Mouse (Mus musculus) neural tube, embryonic 11.5 days (tissue): Measurements from ENCODE around the gene Epb41. TPM values are rescaled to one million over a fixed set of nuclear protein-coding genes. Genes with fewer than 3 reads are reported as not detected.

Source experiments
- ATAC-seq: fragments of 200-750 bp; cut with Nextera tagmentation; 2 replicates; pipeline ENCODE4 v1.8.0; 2017; ENCODE audit warnings: moderate number of reproducible peaks, mild to moderate bottlenecking, moderate TSS enrichment, moderate library complexity; ENCODE audit not compliant: insufficient read depth, low FRiP score, low TSS enrichment
- DNase-seq: peaks from one replicate; pipeline ENCODE4 v3.0.0-alpha.2; 2015; ENCODE audit warnings: low spot score
- H3K27ac ChIP-seq: fragments of 300-500 bp; sonication (generic); 2 replicates; pipeline ENCODE4 v1.5.1; 2014; ENCODE audit warnings: low read depth, mild to moderate bottlenecking, low read length
- H3K27me3 ChIP-seq: fragments of 300-500 bp; sonication (generic); 2 replicates; pipeline ENCODE4 v1.6.1; 2014; ENCODE audit warnings: mild to moderate bottlenecking, low read length, mixed read lengths; ENCODE audit not compliant: control insufficient read depth, insufficient read depth
- H3K36me3 ChIP-seq: fragments of 300-500 bp; sonication (generic); 2 replicates; pipeline ENCODE4 v1.6.1; 2014; ENCODE audit warnings: mild to moderate bottlenecking, low read length, moderate library complexity, mixed read lengths; ENCODE audit not compliant: control insufficient read depth, insufficient read depth
- H3K4me1 ChIP-seq: fragments of 300-500 bp; sonication (generic); 2 replicates; pipeline ENCODE4 v1.6.1; 2014; ENCODE audit warnings: low read length, mixed read lengths; ENCODE audit not compliant: control insufficient read depth, insufficient read depth
- H3K4me2 ChIP-seq: fragments of 300-500 bp; sonication (generic); 2 replicates; pipeline ENCODE4 v1.6.1; 2014; ENCODE audit warnings: low read depth, mild to moderate bottlenecking, moderate library complexity
- H3K4me3 ChIP-seq: fragments of 300-500 bp; sonication (generic); 2 replicates; pipeline ENCODE4 v1.5.1; 2014; ENCODE audit warnings: low read depth, low read length
- H3K9ac ChIP-seq: fragments of 300-500 bp; sonication (generic); 2 replicates; pipeline ENCODE4 v1.6.1; 2014; ENCODE audit warnings: mild to moderate bottlenecking, low read length
- H3K9me3 ChIP-seq: fragments of 300-500 bp; sonication (generic); 2 replicates; pipeline ENCODE4 v1.6.1; 2016; ENCODE audit warnings: low read length; ENCODE audit not compliant: control insufficient read depth
- WGBS: fragments of 180-500 bp; shearing (Covaris S2); extraction: QIAGEN DNeasy Blood & Tissue Kit; methylation state at CpG from one replicate; pipeline ENCODE4 v1.1.7; 2014; 5-methylcytosine and 5-hydroxymethylcytosine counted together
- polyA plus RNA-seq: library from polyadenylated mRNA; unstranded; fragments of >200 nt; fragmentation: Nextera tagmentation; extraction: Ambion mirVana; gene quantifications from 2 replicates; pipeline ENCODE4 v1.2.1, GENCODE M21; 2014

Epb41 gene
- polyA plus RNA-seq, 1 experiment from 2014 or later: 203 TPM

- Histone ChIP-seq H3K4me1 (peaks cover 36% of the 10 kb centered on the region), H3K4me3 (no peak overlapping the region), H3K27me3 (peaks cover 11% of the 10 kb centered on the region), H3K9me3 (no peaks in the 10 kb centered on the region), H3K9ac (no peak overlapping the region), H3K4me2 (no peak overlapping the region), H3K27ac (no peak overlapping the region), H3K36me3 (no peaks in the 10 kb centered on the region)
- ATAC-seq: no peak
- no peak for DNase-seq
- 14% methylated on average over 9 of the region's 9 CpGs for WGBS
Observed at GRCm38 (mm10) chr4:131914046-131914643, 161.0 kb downstream of the Epb41 start.

DNA sequence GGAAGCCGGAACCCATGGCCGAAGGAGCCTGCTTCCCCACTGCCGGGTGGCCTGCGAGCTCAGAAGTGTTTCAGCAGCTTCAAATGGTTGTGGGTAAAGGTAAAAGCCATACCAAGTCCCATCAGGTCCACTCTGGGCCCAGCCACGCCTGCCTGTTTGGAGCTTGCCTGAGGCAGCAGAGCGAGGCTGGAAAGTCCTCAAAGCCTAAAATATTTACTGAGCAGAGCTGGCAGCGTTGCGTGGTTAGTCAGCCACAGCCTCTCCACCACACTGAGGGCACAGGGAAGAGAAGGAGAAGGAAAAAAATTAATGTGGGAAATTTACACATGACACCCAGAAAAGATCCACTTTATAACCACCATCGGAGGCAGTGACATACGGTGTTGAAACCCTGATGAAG lies 161.6 kb downstream of the Epb41 start:
- Histone ChIP-seq H3K36me3 (no peaks in the 10 kb centered on the region), H3K9me3 (no peaks in the 10 kb centered on the region), H3K4me1 (peaks cover 29% of the 10 kb centered on the region), H3K27ac (no peak overlapping the region), H3K27me3 (peaks cover 11% of the 10 kb centered on the region), H3K9ac (no peak overlapping the region), H3K4me3 (no peak overlapping the region), H3K4me2 (no peak overlapping the region)
- WGBS: 54% methylated on average over 10 of the region's 10 CpGs
- DNase-seq: no peak
- no peak for ATAC-seq

GRCm38 (mm10) chr4:131911521-131911920 lies 163.6 kb downstream of the Epb41 start:
- ATAC-seq (no peak), DNase-seq (no peak)
- no peaks in the 10 kb centered on the region for H3K9me3 ChIP-seq
- peaks cover 5% of the 10 kb centered on the region; the same call in 1 of the 2 replicates for H3K27me3 ChIP-seq
- H3K36me3 ChIP-seq: no peaks in the 10 kb centered on the region
- no peak overlapping the region for H3K4me2 ChIP-seq
- no peak overlapping the region for H3K4me3 ChIP-seq
- H3K9ac ChIP-seq: no peak overlapping the region
- no peak overlapping the region for H3K27ac ChIP-seq
- 53% methylated on average over 3 of the region's 5 CpGs for WGBS
- peaks cover 26% of the 10 kb centered on the region for H3K4me1 ChIP-seq

DNA sequence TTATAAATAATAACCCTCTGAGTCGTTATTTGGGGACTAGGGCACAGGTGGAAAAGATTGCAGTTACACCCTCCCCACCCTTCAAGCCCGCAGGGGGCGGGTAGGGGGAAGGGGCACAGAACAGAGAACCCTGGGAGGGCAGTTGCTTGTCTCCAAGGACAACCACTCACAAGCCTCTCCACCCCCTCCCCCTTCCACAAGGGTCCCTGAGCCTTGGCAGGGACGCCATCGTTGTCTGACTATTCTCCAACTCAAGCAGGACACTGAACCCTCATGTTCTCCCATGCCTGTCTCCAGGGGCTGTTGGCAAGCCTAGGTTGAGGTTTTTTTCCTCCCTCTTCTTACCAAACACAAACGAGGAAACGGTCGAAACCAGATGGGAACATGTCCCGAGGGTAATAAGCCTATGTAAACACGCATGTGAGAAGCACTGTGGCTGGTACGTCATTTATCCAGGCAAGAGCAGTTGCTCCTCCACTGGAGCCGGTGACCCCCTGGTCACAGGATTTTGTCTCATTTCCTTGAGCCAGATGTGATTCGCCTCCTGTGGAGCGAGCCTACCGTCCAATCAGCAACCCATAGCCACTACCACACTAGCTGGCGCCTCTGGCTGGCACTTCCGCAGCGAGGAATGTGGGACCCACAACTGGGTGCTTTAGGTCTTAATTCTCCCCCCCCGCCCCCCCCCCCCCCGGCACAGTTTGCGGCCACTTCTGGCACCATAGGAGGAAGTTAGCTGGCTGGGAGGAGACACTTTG lies 164.7 kb downstream of the Epb41 start:
- Histone ChIP-seq H3K4me1 (peaks cover 18% of the 10 kb centered on the region), H3K27ac (0 out of 2 replicates have a peak overlapping the region, but pooled peaks have one; percentile 6), H3K36me3 (no peaks in the 10 kb centered on the region), H3K9me3 (no peaks in the 10 kb centered on the region), H3K4me2 (no peak overlapping the region), H3K27me3 (peaks cover 5% of the 10 kb centered on the region; the same call in 1 of the 2 replicates), H3K9ac (no peak overlapping the region), H3K4me3 (no peak overlapping the region)
- 19% methylated on average over 17 of the region's 21 CpGs for WGBS
- ATAC-seq: no peak
- peak; percentile 62 for DNase-seq

DNA sequence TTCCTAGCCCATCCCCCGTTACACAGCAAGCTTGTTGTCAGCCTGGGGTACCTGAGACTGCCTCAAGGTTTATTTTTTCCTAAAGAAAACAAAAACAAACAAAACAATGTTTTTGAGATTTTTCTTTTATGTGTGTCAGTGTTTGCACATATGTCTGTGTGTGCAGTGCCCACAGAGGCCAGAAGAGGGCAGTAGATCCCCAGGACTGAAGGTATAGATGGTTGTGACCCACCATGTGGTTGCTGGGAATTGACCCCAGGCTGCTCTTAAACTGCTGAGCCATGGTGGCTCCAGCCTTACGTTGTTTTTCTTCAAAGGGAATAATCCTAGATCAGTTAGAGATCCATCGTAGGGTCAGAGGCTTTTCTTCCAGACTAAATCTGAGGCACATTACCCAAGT lies 167.2 kb downstream of the Epb41 start:
- H3K4me2 ChIP-seq: no peak overlapping the region
- H3K27me3 ChIP-seq: peaks cover 1% of the 10 kb centered on the region; the same call in 1 of the 2 replicates
- no peaks in the 10 kb centered on the region for H3K9me3 ChIP-seq
- 0 out of 2 replicates have a peak, but pooled peaks cover 6% of the 10 kb centered on the region for H3K4me1 ChIP-seq
- WGBS: 89% methylated on average over 3 of the region's 3 CpGs
- 0 out of 2 replicates have a peak, but pooled peaks cover 2% of the 10 kb centered on the region for H3K36me3 ChIP-seq
- no peak overlapping the region for H3K9ac ChIP-seq
- no peak overlapping the region for H3K27ac ChIP-seq
- ATAC-seq: no peak
- H3K4me3 ChIP-seq: no peak overlapping the region
- no peak for DNase-seq

DNA sequence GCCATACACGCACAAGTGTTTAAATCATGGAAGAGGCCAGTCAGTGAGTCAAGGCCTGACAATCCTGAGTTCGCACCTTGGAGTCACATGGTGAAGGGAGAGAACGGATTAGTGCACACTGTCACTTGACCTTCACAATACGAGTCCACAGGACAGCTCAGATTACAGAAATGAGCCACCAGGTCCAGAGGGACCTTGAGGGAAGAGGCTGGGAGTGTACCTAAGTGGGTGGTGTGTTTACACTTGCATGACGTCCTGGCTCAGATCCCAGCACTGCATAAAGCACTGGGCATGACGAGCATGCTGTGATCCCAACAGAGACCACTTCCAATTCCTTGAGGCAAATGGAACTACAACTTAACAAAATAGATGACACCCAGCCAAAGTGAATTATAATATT lies 168.7 kb downstream of the Epb41 start:
- H3K9ac ChIP-seq: no peak overlapping the region
- no peak overlapping the region for H3K4me2 ChIP-seq
- ATAC-seq (no peak), DNase-seq (no peak)
- no peaks in the 10 kb centered on the region for H3K27me3 ChIP-seq
- 82% methylated on average over 6 of the region's 6 CpGs for WGBS
- no peak overlapping the region for H3K27ac ChIP-seq
- H3K36me3 ChIP-seq: 0 out of 2 replicates have a peak, but pooled peaks cover 5% of the 10 kb centered on the region
- no peaks in the 10 kb centered on the region for H3K9me3 ChIP-seq
- H3K4me3 ChIP-seq: no peak overlapping the region
- 0 out of 2 replicates have a peak, but pooled peaks cover 6% of the 10 kb centered on the region for H3K4me1 ChIP-seq

- Histone ChIP-seq H3K27ac (no peak overlapping the region), H3K36me3 (peaks cover 23% of the 10 kb centered on the region), H3K9me3 (no peaks in the 10 kb centered on the region), H3K27me3 (no peaks in the 10 kb centered on the region), H3K4me1 (no peaks in the 10 kb centered on the region), H3K4me2 (no peak overlapping the region), H3K9ac (no peak overlapping the region), H3K4me3 (no peak overlapping the region)
- WGBS: 61% methylated on average over 8 of the region's 8 CpGs
- ATAC-seq (no peak), DNase-seq (peak; percentile 49)
Observed at GRCm38 (mm10) chr4:131904478-131904877, 170.6 kb downstream of the Epb41 start.

DNA sequence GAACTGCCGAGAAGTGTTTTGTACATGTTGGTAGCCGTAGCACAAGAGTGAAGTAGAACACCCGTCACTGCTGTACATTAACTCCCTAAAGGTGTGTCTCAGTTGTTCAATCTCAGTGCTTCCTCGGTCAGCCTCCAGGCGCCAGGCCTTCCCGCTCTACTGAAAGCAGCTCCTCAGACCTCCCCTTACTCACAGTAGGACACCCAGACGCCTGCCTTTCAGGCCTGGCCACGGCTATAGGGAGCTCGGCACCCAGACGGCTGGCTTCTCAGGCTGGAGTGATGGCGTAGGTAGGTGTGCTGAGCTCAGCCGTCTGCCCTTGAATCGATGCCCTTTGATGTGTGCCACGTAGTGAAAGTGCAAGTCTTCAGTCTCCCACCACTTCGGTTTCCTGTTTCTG lies 174.0 kb downstream of the Epb41 start:
- Histone ChIP-seq H3K9me3 (no peaks in the 10 kb centered on the region), H3K36me3 (peaks cover 34% of the 10 kb centered on the region), H3K4me3 (no peak overlapping the region), H3K27me3 (no peaks in the 10 kb centered on the region), H3K4me2 (no peak overlapping the region), H3K9ac (no peak overlapping the region), H3K27ac (no peak overlapping the region), H3K4me1 (no peaks in the 10 kb centered on the region)
- no peak for DNase-seq
- no peak for ATAC-seq
- 91% methylated on average over 15 of the region's 15 CpGs for WGBS

DNA sequence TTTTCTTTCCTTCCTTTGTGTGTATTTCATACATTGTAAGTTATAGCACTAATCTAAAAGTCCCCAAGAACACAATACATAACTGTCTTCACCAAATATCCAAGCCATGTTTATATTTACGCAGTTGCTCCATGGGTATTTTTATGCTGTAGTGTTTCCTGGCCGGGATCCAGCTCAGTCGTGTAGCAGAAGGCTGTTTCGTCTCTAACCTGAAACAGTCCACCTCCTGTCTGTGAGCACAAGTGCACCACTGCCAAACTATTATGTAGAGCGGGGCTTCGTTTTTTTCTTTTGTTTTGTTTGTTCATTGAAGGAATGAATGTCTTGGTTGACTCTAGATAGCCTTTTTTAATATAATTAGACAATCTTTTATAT lies 176.0 kb downstream of the Epb41 start:
- H3K36me3 ChIP-seq: peaks cover 33% of the 10 kb centered on the region
- WGBS: 96% methylated on average over 6 of the region's 6 CpGs
- H3K9me3 ChIP-seq: no peaks in the 10 kb centered on the region
- no peak for ATAC-seq
- no peak overlapping the region for H3K9ac ChIP-seq
- H3K4me1 ChIP-seq: no peaks in the 10 kb centered on the region
- no peak overlapping the region for H3K4me3 ChIP-seq
- H3K27me3 ChIP-seq: no peaks in the 10 kb centered on the region
- H3K27ac ChIP-seq: no peak overlapping the region
- no peak overlapping the region for H3K4me2 ChIP-seq
- no peak for DNase-seq
